Mouse (Mus musculus) liver, adult 2 months (tissue): ENCODE data around the gene C6. TPM values are rescaled to one million over a fixed set of nuclear protein-coding genes. Genes with fewer than 3 reads are reported as not detected.

Source experiments
- DNase-seq: peaks from one replicate; pipeline ENCODE4 v3.0.0-alpha.2; 2011; ENCODE audit warnings: low read depth, low spot score; ENCODE audit errors: extremely low read depth
- H3K27ac ChIP-seq: fragments of 200-500 bp; replicated peaks from 2 replicates; pipeline ENCODE4 v1.5.1; 2012; ENCODE audit warnings: low read depth, mild to moderate bottlenecking, control low read depth, inconsistent platforms, low read length; ENCODE audit not compliant: insufficient read depth
- H3K27me3 ChIP-seq: fragments of 200-500 bp; 2 replicates; pipeline ENCODE4 v1.6.1; 2012; ENCODE audit warnings: mild to moderate bottlenecking, moderate library complexity, low read length, inconsistent platforms; ENCODE audit not compliant: control insufficient read depth, insufficient read depth
- H3K36me3 ChIP-seq: fragments of 200-500 bp; 2 replicates; pipeline ENCODE4 v1.6.1; 2012; ENCODE audit warnings: low read length, inconsistent platforms; ENCODE audit not compliant: control insufficient read depth, insufficient read depth
- H3K4me1 ChIP-seq: fragments of 200-500 bp; 2 replicates; pipeline ENCODE4 v1.6.1; 2011; ENCODE audit warnings: low read length; ENCODE audit not compliant: control insufficient read depth, insufficient read depth
- H3K4me3 ChIP-seq: fragments of 200-500 bp; 2 replicates; pipeline ENCODE4 v1.5.1; 2011; ENCODE audit warnings: low read depth, mild to moderate bottlenecking, control low read depth, low read length, moderate library complexity; ENCODE audit not compliant: insufficient read depth
- H3K79me2 ChIP-seq: fragments of 200-500 bp; 2 replicates; pipeline ENCODE4 v1.6.1; 2012; ENCODE audit warnings: inconsistent platforms, mild to moderate bottlenecking, low read length, moderate library complexity; ENCODE audit not compliant: control insufficient read depth, insufficient read depth
- H3K9ac ChIP-seq: fragments of 200-500 bp; 2 replicates; pipeline ENCODE4 v1.6.1; 2012; ENCODE audit warnings: low read depth, mild to moderate bottlenecking, control low read depth, inconsistent platforms, low read length
- CTCF ChIP-seq: fragments of 200-500 bp; IDR thresholded peaks from 2 replicates; pipeline ENCODE4 v1.5.1; 2011; ENCODE audit warnings: low read depth, low read length, control low read depth
- POLR2A ChIP-seq: fragments of 200-500 bp; IDR thresholded peaks from 2 replicates; pipeline ENCODE4 v1.6.1; 2011; ENCODE audit warnings: low read length, control low read depth; ENCODE audit not compliant: insufficient read depth; ENCODE audit errors: extremely low read depth
- WGBS: fragments of 180-500 bp; shearing (Covaris S2); methylation state at CpG from one replicate; pipeline ENCODE4 v1.1.7; 2018; 5-methylcytosine and 5-hydroxymethylcytosine counted together
- polyA plus RNA-seq: library from polyadenylated mRNA; depleted of rRNA; stranded (reverse); fragments of >200 nt; gene quantifications from 2 replicates; pipeline ENCODE4 v1.2.3, GENCODE M21; 2012; rRNA removed
- total RNA-seq: library from RNA; depleted of rRNA; stranded (reverse); fragments of >200 nt; gene quantifications from 2 replicates; pipeline ENCODE4 v1.2.3, GENCODE M21; 2014; rRNA removed

The C6 gene
- total and polyA plus RNA-seq, 2 experiments = 6.2 to 10.9 TPM

GRCm38 (mm10) chr15:4818437-4818836 lies 91.5 kb downstream of the C6 start:
- DNase-seq = no peak
- WGBS = 58% methylated on average over 3 of the region's 3 CpGs
- no peak for TF ChIP-seq CTCF
- no peak for TF ChIP-seq POLR2A
- Histone ChIP-seq H3K4me3 (no peak overlapping the region), H3K4me1 (no peaks in the 10 kb centered on the region), H3K9ac (no peak overlapping the region), H3K27ac (no peak overlapping the region), H3K36me3 (no peaks in the 10 kb centered on the region), H3K27me3 (no peaks in the 10 kb centered on the region), H3K79me2 (no peaks in the 10 kb centered on the region)

- Histone ChIP-seq H3K27me3 (no peaks in the 10 kb centered on the region), H3K9ac (no peak overlapping the region), H3K4me1 (no peaks in the 10 kb centered on the region), H3K36me3 (no peaks in the 10 kb centered on the region), H3K79me2 (no peaks in the 10 kb centered on the region), H3K4me3 (no peak overlapping the region), H3K27ac (no peak overlapping the region)
- TF ChIP-seq POLR2A (no peak), CTCF (no peak)
- DNase-seq = no peak
- 87% methylated on average over 1 of the region's 1 CpGs for WGBS
These were observed 94.2 kb downstream of the C6 start for GRCm38 (mm10) chr15:4821161-4821560.

DNA sequence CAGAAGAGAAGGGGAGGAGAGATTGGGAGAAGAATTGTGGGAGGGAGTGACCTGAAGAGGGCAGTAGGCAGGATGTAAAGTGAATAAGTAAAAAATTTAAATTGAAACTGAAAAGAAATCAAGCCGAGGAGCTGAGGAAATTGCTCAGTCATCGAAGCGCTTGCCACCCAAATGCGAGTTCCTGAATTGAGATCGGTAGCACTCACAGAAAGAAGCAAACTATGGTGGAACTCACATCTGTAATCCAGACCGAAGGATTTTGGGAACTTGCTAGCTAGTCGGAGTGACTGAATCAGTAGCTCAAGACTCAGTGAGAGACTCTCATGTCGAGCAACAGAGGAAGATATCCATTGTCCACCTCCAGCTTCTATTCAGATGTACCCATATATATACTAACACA lies 94.8 kb downstream of the C6 start:
- no peak for DNase-seq
- TF ChIP-seq CTCF (no peak), POLR2A (no peak)
- Histone ChIP-seq H3K27ac (no peak overlapping the region), H3K4me3 (no peak overlapping the region), H3K4me1 (no peaks in the 10 kb centered on the region), H3K36me3 (no peaks in the 10 kb centered on the region), H3K9ac (no peak overlapping the region), H3K27me3 (no peaks in the 10 kb centered on the region), H3K79me2 (no peaks in the 10 kb centered on the region)
- WGBS = 81% methylated on average over 8 of the region's 8 CpGs

- no peaks in the 10 kb centered on the region for H3K36me3 ChIP-seq
- no peaks in the 10 kb centered on the region for H3K79me2 ChIP-seq
- no peak for TF ChIP-seq POLR2A
- TF ChIP-seq CTCF = no peak
- H3K4me3 ChIP-seq = no peak overlapping the region
- H3K4me1 ChIP-seq = no peaks in the 10 kb centered on the region
- no peak for DNase-seq
- H3K9ac ChIP-seq = no peak overlapping the region
- H3K27ac ChIP-seq = no peak overlapping the region
- H3K27me3 ChIP-seq = no peaks in the 10 kb centered on the region
These were observed 100.8 kb downstream of the C6 start for GRCm38 (mm10) chr15:4827736-4828135.

GRCm38 (mm10) chr15:4836354-4836753 lies 109.4 kb downstream of the C6 start:
- Histone ChIP-seq H3K4me3 (no peak overlapping the region), H3K79me2 (no peaks in the 10 kb centered on the region), H3K27ac (no peak overlapping the region), H3K9ac (no peak overlapping the region), H3K36me3 (no peaks in the 10 kb centered on the region), H3K27me3 (no peaks in the 10 kb centered on the region), H3K4me1 (peaks cover 2% of the 10 kb centered on the region; the same call in 1 of the 2 replicates)
- TF ChIP-seq POLR2A = no peak
- TF ChIP-seq CTCF = no peak
- WGBS = 78% methylated on average over 3 of the region's 3 CpGs
- DNase-seq = no peak

DNA sequence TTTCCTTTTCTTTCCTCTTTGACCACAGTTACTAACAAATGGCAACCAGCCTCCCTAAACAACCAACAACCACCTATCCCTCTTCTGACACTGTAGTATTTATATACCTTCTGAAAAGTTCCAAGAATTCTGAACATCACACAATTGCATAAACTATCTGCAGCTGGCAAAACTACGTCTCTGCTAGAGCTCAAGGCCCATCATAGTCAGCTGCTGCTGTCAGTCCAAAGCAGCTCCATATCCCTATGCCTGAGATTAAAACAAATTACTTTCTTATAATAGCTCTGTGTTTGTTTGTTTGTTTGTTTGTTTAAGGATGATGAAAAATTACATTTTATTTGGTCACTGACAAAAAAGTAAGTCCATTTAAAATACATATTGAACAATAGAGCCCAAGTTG lies 123.0 kb downstream of the C6 start:
- 85% methylated on average over 1 of the region's 1 CpGs for WGBS
- no peaks in the 10 kb centered on the region for H3K79me2 ChIP-seq
- no peak overlapping the region for H3K9ac ChIP-seq

More for the DNA sequence above, 123.0 kb downstream of the C6 start:
- Histone ChIP-seq H3K4me3 (no peak overlapping the region), H3K4me1 (no peaks in the 10 kb centered on the region), H3K36me3 (no peaks in the 10 kb centered on the region), H3K27ac (no peak overlapping the region), H3K27me3 (no peaks in the 10 kb centered on the region)
- TF ChIP-seq POLR2A (no peak), CTCF (no peak)
- DNase-seq = no peak

Other genes with a start within 250 kb of the C6 start
- not detected in 2 replicates for gene Mroh2b, start 171.6 kb downstream of the C6 start, total RNA-seq
- gene Mroh2b, start 171.6 kb downstream of the C6 start, polyA plus RNA-seq = not detected in 2 replicates